Mouse (Mus musculus) intestine, postnatal 0 days (tissue): ENCODE results near the gene Aco1. TPM values are rescaled to one million over a fixed set of nuclear protein-coding genes. Genes with fewer than 3 reads are reported as not detected.

Source experiments
- ATAC-seq: fragments of 200-750 bp; cut with Nextera tagmentation; 2 replicates; pipeline ENCODE4 v1.8.0; 2017; ENCODE audit warnings: mild to moderate bottlenecking, moderate TSS enrichment, moderate library complexity
- H3K27ac ChIP-seq: fragments of 300-500 bp; sonication (generic); 2 replicates; pipeline ENCODE4 v1.5.1; 2014; ENCODE audit warnings: mild to moderate bottlenecking, low read depth, low read length, moderate library complexity
- H3K27me3 ChIP-seq: fragments of 300-500 bp; sonication (generic); replicated peaks from 2 replicates; pipeline ENCODE4 v1.6.1; 2014; ENCODE audit warnings: low read length, mixed read lengths; ENCODE audit not compliant: control insufficient read depth, insufficient read depth
- H3K36me3 ChIP-seq: fragments of 300-500 bp; sonication (generic); 2 replicates; pipeline ENCODE4 v1.6.1; 2014; ENCODE audit warnings: mild to moderate bottlenecking, moderate library complexity; ENCODE audit not compliant: control insufficient read depth, insufficient read depth
- H3K4me1 ChIP-seq: fragments of 300-500 bp; sonication (generic); replicated peaks from 2 replicates; pipeline ENCODE4 v1.6.1; 2014; ENCODE audit warnings: antibody characterized with exemption, low read length, mixed read lengths; ENCODE audit not compliant: control insufficient read depth, insufficient read depth
- H3K4me2 ChIP-seq: fragments of 300-500 bp; sonication (generic); replicated peaks from 2 replicates; pipeline ENCODE4 v1.6.1; 2014; ENCODE audit warnings: low read depth, mild to moderate bottlenecking, moderate library complexity
- H3K4me3 ChIP-seq: fragments of 300-500 bp; sonication (generic); 2 replicates; pipeline ENCODE4 v1.5.1; 2014; ENCODE audit warnings: low read depth, low read length
- H3K9ac ChIP-seq: fragments of 300-500 bp; sonication (generic); 2 replicates; pipeline ENCODE4 v1.6.1; 2014; ENCODE audit warnings: mild to moderate bottlenecking, low read depth, low read length
- H3K9me3 ChIP-seq: fragments of 300-500 bp; sonication (generic); 2 replicates; pipeline ENCODE4 v1.6.1; 2016; ENCODE audit warnings: mixed run types; ENCODE audit not compliant: control insufficient read depth
- CTCF ChIP-seq: sonication (generic); IDR thresholded peaks from 2 replicates; pipeline ENCODE4 v1.5.1; 2016; ENCODE audit warnings: low read depth, mild to moderate bottlenecking, control low read depth, antibody characterized with exemption, moderate library complexity
- WGBS: fragments of 180-500 bp; shearing (Covaris S2); extraction: QIAGEN DNeasy Blood & Tissue Kit; methylation state at CpG from one replicate; pipeline ENCODE4 v1.1.7; 2014; 5-methylcytosine and 5-hydroxymethylcytosine counted together
- polyA plus RNA-seq: library from polyadenylated mRNA; unstranded; fragments of >200 nt; fragmentation: Nextera tagmentation; extraction: Ambion mirVana; gene quantifications from 2 replicates; pipeline ENCODE4 v1.2.1, GENCODE M21; 2015

Gene Aco1
- polyA plus RNA-seq, 1 experiment from 2014 or later, result 55.6 TPM

- H3K4me3 ChIP-seq, result no peak overlapping the region
- no peaks in the 10 kb centered on the region for H3K27me3 ChIP-seq
- ATAC-seq, result no peak
- H3K9me3 ChIP-seq, result no peaks in the 10 kb centered on the region
- 91% methylated on average over 10 of the region's 10 CpGs for WGBS
- H3K36me3 ChIP-seq, result peaks cover 39% of the 10 kb centered on the region
- H3K27ac ChIP-seq, result no peak overlapping the region
- TF ChIP-seq CTCF, result no peak
- H3K4me1 ChIP-seq, result no peaks in the 10 kb centered on the region
- H3K9ac ChIP-seq, result no peak overlapping the region
- H3K4me2 ChIP-seq, result no peak overlapping the region
Observed at GRCm38 (mm10) chr4:40163646-40164045, 20.8 kb downstream of the Aco1 start.

GRCm38 (mm10) chr4:40171477-40171876, 28.6 kb downstream of the Aco1 start:
- Histone ChIP-seq H3K4me3 (no peak overlapping the region), H3K27me3 (no peaks in the 10 kb centered on the region), H3K36me3 (peaks cover 45% of the 10 kb centered on the region), H3K4me2 (no peak overlapping the region), H3K27ac (no peak overlapping the region), H3K9ac (no peak overlapping the region), H3K4me1 (no peaks in the 10 kb centered on the region), H3K9me3 (no peaks in the 10 kb centered on the region)
- WGBS, result 87% methylated on average over 4 of the region's 4 CpGs
- TF ChIP-seq CTCF, result no peak
- ATAC-seq, result no peak

GRCm38 (mm10) chr4:40172336-40172735, 29.5 kb downstream of the Aco1 start:
- ATAC-seq, result no peak
- Histone ChIP-seq H3K9ac (no peak overlapping the region), H3K4me3 (no peak overlapping the region), H3K4me2 (no peak overlapping the region), H3K27ac (no peak overlapping the region), H3K9me3 (no peaks in the 10 kb centered on the region), H3K27me3 (no peaks in the 10 kb centered on the region), H3K36me3 (peaks cover 41% of the 10 kb centered on the region), H3K4me1 (no peaks in the 10 kb centered on the region)
- TF ChIP-seq CTCF, result no peak
- 87% methylated on average over 2 of the region's 2 CpGs for WGBS

GRCm38 (mm10) chr4:40174321-40174720, 31.4 kb downstream of the Aco1 start:
- Histone ChIP-seq H3K4me2 (no peak overlapping the region), H3K4me3 (no peak overlapping the region), H3K27me3 (no peaks in the 10 kb centered on the region), H3K9me3 (no peaks in the 10 kb centered on the region), H3K9ac (no peak overlapping the region), H3K27ac (no peak overlapping the region), H3K4me1 (no peaks in the 10 kb centered on the region), H3K36me3 (peaks cover 42% of the 10 kb centered on the region)
- no peak for TF ChIP-seq CTCF
- WGBS, result 66% methylated on average over 4 of the region's 4 CpGs
- 0 out of 2 replicates have a peak, but pooled peaks have one; percentile 27 for ATAC-seq

- no peak for TF ChIP-seq CTCF
- H3K4me1 ChIP-seq, result 0 out of 2 replicates have a peak, but pooled peaks cover 4% of the 10 kb centered on the region
- no peak overlapping the region for H3K4me3 ChIP-seq
- 93% methylated on average over 17 of the region's 17 CpGs for WGBS
- H3K9me3 ChIP-seq, result no peaks in the 10 kb centered on the region
- H3K27me3 ChIP-seq, result no peaks in the 10 kb centered on the region
- ATAC-seq, result no peak
- no peak overlapping the region for H3K9ac ChIP-seq
- H3K27ac ChIP-seq, result no peak overlapping the region
- no peak overlapping the region for H3K4me2 ChIP-seq
- peaks cover 51% of the 10 kb centered on the region for H3K36me3 ChIP-seq
Observed at GRCm38 (mm10) chr4:40178584-40178983, 35.7 kb downstream of the Aco1 start.

- Histone ChIP-seq H3K4me3 (no peak overlapping the region), H3K4me1 (0 out of 2 replicates have a peak, but pooled peaks cover 4% of the 10 kb centered on the region), H3K9ac (no peak overlapping the region), H3K27me3 (no peaks in the 10 kb centered on the region), H3K36me3 (peaks cover 62% of the 10 kb centered on the region), H3K4me2 (no peak overlapping the region), H3K27ac (peak overlapping the region; percentile 84), H3K9me3 (no peaks in the 10 kb centered on the region)
- ATAC-seq, result no peak
- WGBS, result 81% methylated on average over 6 of the region's 6 CpGs
- TF ChIP-seq CTCF, result no peak
Observed at GRCm38 (mm10) chr4:40180046-40180445, 37.2 kb downstream of the Aco1 start.

GRCm38 (mm10) chr4:40181681-40182080, 38.8 kb downstream of the Aco1 start:
- 56% methylated on average over 8 of the region's 8 CpGs for WGBS
- Histone ChIP-seq H3K9ac (no peak overlapping the region), H3K36me3 (peaks cover 65% of the 10 kb centered on the region), H3K4me1 (0 out of 2 replicates have a peak, but pooled peaks cover 4% of the 10 kb centered on the region), H3K4me3 (no peak overlapping the region), H3K27ac (peak overlapping the region; percentile 84), H3K27me3 (no peaks in the 10 kb centered on the region), H3K9me3 (no peaks in the 10 kb centered on the region), H3K4me2 (no peak overlapping the region)
- TF ChIP-seq CTCF, result no peak
- ATAC-seq, result peak; percentile 98
